Mouse (Mus musculus) bone marrow, adult 2 months (tissue): ENCODE results near the gene Fam83f.

Experiments used
- CTCF ChIP-seq: fragments of 200-500 bp; IDR thresholded peaks from 2 replicates; pipeline ENCODE4 v1.5.1; 2011; ENCODE audit warnings: low read length, control low read depth; ENCODE audit not compliant: control insufficient read depth, insufficient read depth
- POLR2A ChIP-seq: fragments of 200-500 bp; IDR thresholded peaks from 2 replicates; pipeline ENCODE4 v1.6.1; 2011; ENCODE audit warnings: low read depth, mild to moderate bottlenecking, control low read depth, low read length, borderline replicate concordance; ENCODE audit not compliant: control insufficient read depth

DNA sequence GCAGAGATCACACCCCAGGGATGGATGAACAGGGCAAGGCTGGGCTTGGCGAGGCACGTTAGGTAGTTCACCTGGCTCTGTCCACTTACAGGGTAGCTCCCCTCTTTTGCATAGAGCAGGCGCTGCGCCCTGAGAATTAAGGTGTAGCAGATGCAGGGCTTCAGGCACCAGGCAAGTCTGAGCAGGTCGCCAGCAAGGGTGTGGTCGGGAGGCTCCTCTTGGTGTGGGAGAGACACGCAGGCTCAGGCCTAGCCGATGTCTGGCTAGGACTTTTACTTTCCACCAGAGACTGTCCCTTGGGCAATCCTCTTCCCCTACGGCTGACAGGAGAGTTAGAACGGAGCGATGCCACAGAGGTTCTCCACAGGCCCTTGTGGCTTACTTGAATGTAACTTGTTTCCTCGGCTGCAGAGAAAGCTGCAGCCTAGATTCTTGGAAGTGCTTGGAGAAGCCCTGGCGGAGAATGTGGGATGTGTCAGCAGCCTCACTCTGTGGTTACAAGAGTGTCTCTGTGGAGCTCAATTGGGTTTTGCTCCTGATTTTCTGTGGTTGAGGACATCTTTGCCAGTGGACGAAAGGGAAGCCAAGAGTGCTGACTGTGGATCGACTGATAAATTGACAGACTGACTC is 22.6 kb upstream of the Fam83f start:
- TF ChIP-seq CTCF (no peak), POLR2A (no peak)
